Mouse (Mus musculus): Measurements from ENCODE around the gene Ofd1.

DNA sequence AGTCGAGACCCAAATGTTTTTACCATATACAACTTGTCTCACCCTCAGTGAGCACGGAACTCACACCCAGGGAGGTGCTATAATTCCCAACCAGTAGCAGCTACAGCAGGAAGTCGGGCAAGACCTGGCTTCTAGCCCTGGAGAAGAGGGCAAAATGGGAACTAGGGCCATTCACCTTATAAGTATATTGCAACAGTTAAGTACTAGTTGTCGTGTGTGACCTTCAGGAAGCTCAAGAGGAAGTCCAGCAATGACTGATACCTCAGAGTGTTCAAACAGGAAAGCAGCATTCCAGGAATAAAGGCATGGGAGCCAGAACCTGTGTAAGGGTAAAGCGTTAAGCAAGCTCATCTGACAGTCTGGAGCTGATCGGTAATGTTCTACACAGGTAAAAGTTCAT is 13.0 kb upstream of the Ofd1 start:
- TF ChIP-seq CTCF (conservative IDR thresholded peaks at IDR 0.05; ENCODE audit: low read length) = no peak
- no peak for TF ChIP-seq NANOG (IDR thresholded peaks at IDR 0.05; ENCODE audit: borderline replicate concordance, low read length)
